Mouse (Mus musculus) urinary bladder, postnatal 25 days (tissue): ENCODE results near the gene Magea1.
"Not testable (repeated sequence)": the region's sequence is repeated elsewhere in the genome, so short reads cannot be mapped to it uniquely, and the experiment has no call there.

Experiments used
- DNase-seq: peaks from one replicate; pipeline ENCODE4 v3.0.0; 2022; ENCODE audit warnings: low spot score

Gene Magea1

GRCm38 (mm10) chrX:155089693-155090092, at the start of gene Magea1:
Magea1 (minus strand) TSS chrX:155089793.
- not testable (repeated sequence) for DNase-seq

DNA sequence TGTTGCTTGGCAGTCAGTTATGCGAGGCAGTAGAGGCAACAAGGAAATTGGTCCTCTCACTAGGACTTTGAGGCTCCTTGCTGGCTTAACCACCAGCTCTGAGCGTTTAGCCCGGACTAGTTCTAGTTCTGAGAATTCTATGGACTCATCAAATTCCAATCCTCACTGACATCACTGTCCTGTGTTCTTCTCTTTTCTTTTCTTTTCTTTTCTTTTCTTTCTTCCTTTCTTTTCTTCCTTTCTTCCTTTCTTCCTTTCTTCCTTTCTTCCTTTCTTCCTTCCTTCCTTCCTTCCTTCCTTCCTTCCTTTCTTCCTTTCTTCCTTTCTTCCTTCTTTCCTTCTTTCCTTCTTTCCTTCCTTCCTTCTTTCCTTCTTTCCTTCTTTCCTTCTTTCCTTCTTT, 38.7 kb upstream of the Magea1 start, which contains the start of gene Cldn34b2:
Gene Cldn34b2 (minus strand): TSS at position 101 of the 400 bp plus-strand sequence.
- DNase-seq = not testable (repeated sequence)

DNA sequence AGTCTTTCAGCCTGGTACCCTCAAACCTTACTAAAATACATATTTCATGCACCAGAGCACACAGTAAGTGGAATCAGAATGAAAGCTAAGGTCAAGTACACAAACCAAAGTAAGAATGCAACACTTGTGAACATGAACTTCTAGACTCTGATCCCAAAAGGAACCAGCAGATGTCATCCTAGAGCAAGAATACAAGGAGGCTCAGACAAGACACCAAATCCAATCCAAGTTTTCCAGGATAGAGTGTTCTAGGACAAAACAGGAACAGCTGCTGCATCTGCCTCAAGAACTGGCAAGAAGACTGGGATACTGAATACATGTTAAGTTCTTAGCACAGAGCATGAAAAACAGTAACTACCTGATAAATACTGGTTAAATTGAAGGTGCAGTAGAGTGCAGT, 8.4 kb upstream of the Magea1 start:
- no peak for DNase-seq

DNA sequence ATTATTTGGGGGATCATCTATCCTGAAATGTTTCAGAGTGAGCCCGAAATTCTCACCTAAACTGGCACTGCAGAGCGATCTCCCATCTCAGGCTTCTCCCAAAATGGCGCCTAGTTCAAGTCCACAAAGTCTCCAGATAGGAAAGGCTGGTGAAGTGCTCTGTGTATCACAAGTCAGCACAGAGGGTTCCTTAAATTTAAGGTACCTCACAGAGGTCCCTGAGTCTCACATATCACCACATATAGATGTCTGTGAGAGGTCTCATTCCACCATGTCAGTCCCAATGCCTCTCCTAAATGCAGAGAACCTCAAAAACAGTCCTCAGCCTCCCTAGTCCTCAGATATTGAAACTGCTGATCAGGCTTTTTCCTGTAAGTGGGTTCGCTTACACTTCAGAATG, 4.0 kb upstream of the Magea1 start, which contains the start of gene Magea2:
Gene Magea2 (minus strand): TSS at position 101 of the 400 bp plus-strand sequence.
- not testable (repeated sequence) for DNase-seq

GRCm38 (mm10) chrX:155063045-155063444, 26.5 kb downstream of the Magea1 start, which contains the start of gene Magea5:
Magea5 (minus strand) TSS chrX:155063145.
- not testable (repeated sequence) for DNase-seq
